17 mouse cellular contexts compared by ENCODE assay signal in the genomic region with DNA sequence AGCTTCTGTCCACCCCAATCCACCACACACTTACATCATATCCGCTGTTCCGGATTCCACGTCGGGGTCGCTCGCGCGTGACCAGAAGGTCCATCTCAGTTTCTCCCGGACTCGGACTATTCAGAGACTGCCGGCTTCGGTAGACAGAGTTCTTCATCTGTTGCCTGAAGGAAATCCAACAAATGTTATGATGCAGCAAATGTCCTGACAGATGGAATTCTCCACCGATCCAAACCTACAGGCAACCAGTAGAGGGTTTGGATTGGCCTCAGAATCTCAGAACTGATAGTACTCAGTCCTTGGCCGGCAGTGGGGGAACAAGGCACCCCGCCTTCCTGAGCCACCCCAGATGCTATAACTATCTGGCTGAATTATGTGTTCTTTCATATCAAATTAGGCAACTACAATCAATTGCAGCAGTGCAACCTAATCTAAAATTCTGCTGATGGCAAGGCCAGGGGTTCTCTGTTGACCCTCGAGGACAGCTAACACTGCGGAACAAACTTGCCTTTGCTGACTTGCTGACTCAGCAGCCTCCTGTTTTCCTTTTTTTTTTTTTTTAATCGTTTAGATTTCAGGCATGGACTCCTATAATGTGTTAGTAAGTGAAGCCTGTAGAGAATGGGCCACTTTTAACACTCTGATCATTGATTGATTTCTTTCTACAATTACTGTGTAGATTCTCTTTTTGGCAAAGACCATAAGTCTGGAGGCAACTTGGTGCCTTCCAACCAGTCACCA.
A peak's percentile ranks its signal among the peaks of the same experiment; 100 is the strongest.
DNase-seq lines count a peak whose midpoint lies in the region; ATAC-seq lines count a peak whose summit lies in the region.
"Had no signal": no experiment of that assay in that cellular context is flagged by ENCODE, and none has a peak within 500 bp of the region (broad histone marks: within the 10 kb centered on the region; RNA-seq: fewer than 3 reads in every experiment).

No protein-coding gene starts in this region.

- ATAC-seq in cerebellum, adult (ENCODE audit: insufficient number of reproducible peaks, low FRiP score, low TSS enrichment), result peak; percentile 84
- ATAC-seq: CD4-positive, CD25-positive, alpha-beta regulatory T cell, adult 4 months had no signal

- no peak for DNase-seq in cerebellum, postnatal 4 days (ENCODE audit: low spot score in 2 of 2)
- peak; percentile 67 for DNase-seq in cerebellum, adult 11 months
- peak; percentile 46 to 71 for DNase-seq in cerebellum, postnatal 14 days
- peak; percentile 30 to 34 for DNase-seq in layer of hippocampus, postnatal 10 days (ENCODE audit: low spot score in 2 of 2)
- no peak for DNase-seq in retina, postnatal 1 day
- DNase-seq in left cerebral cortex, adult 11 months (ENCODE audit: low spot score), result no peak
- DNase-seq in right cerebral cortex, postnatal 4 days, result no peak
- DNase-seq: adrenal gland, postnatal 10 days; embryo, embryonic 11 days; heart, adult 18-20 months; kidney, adult 9 months; kidney, postnatal 4 days; lung, adult 18-20 months; lung, postnatal 36 days; thymus, postnatal 14 days had no signal

Comparison
In these comparisons a context has a peak if more than half of its experiments do, and no peak if none do; other contexts are left out.
1. DNase-seq: peak in cerebellum, adult 11 months (single experiment), cerebellum, postnatal 14 days (2 of 2) and layer of hippocampus, postnatal 10 days (2 of 2); none in cerebellum, postnatal 4 days (0 of 2), retina, postnatal 1 day (single experiment), left cerebral cortex, adult 11 months (single experiment) and right cerebral cortex, postnatal 4 days (single experiment).